29 mouse cellular contexts compared by ENCODE assay signal in the genomic region with DNA sequence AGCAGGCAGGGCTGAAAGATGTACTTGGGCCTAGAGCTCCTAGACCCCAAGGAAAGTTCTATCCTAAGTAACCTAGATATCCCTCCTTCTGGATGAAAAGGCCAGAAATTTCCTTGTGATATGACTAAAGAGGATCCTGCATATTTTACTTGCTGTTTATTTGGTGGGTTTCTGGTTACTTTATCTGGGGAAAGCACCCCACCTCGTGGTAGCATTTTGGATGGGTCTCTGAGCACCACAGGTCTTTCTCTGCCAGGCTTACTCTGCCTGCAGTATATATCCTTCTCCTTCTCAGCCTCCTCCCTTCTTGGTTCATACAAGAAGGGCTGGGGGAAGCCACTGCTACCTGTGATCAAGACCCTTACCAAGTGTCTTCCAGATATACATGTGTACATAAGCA. TPM values are rescaled to one million over a fixed set of nuclear protein-coding genes. Genes with fewer than 3 reads are reported as not detected.
A peak's percentile ranks its signal among the peaks of the same experiment; 100 is the strongest.
DNase-seq lines count a peak whose midpoint lies in the region; ATAC-seq and TF ChIP-seq lines count a peak whose summit lies in the region.
"Had no signal": no experiment of that assay in that cellular context is flagged by ENCODE, and none has a peak within 500 bp of the region (broad histone marks: within the 10 kb centered on the region; RNA-seq: fewer than 3 reads in every experiment).

No protein-coding gene starts in this region.

- no peak overlapping the region for H3K27ac ChIP-seq in gastrocnemius, adult 2 months
- no peak overlapping the region for H3K27ac ChIP-seq in liver, postnatal 0 days (ENCODE audit: low read depth)
- H3K27ac ChIP-seq in liver, embryonic 12.5 days, result no peak overlapping the region
- no peak overlapping the region for H3K27ac ChIP-seq in MEL (ENCODE audit: control insufficient read depth, low read depth, low read length)
- H3K27ac ChIP-seq: heart, embryonic 15.5 days; limb, embryonic 13.5 days; liver, embryonic 14.5 days; midbrain, embryonic 12.5 days; neural tube, embryonic 15.5 days; stomach, embryonic 15.5 days had no signal

- no peak for DNase-seq in gastrocnemius, adult 2 months
- no peak for DNase-seq in gastrocnemius, postnatal 36 days
- DNase-seq in liver, postnatal 0 days, result no peak
- DNase-seq in 3T3-L1 (ENCODE audit: low read depth, low spot score) (peak; percentile 3), MEL (ENCODE audit: low read depth, low spot score) (peak; percentile 3)
- DNase-seq in urinary bladder, postnatal 10 days (ENCODE audit: low spot score), result no peak
- DNase-seq: adrenal gland, postnatal 25 days; cerebellum, adult 2 months; gastrocnemius, postnatal 25 days; heart, postnatal 4 days; kidney, adult 11 months; lung, postnatal 10 days; right cerebral cortex, postnatal 25 days had no signal

- no peaks in the 10 kb centered on the region for H3K9me3 ChIP-seq in liver, postnatal 0 days (ENCODE audit: low read length)
- no peaks in the 10 kb centered on the region for H3K9me3 ChIP-seq in liver, embryonic 12.5 days (replicated peaks)
- H3K9me3 ChIP-seq in MEL (replicated peaks; ENCODE audit: insufficient read depth, low read length), result no peaks in the 10 kb centered on the region
- H3K9me3 ChIP-seq: G1E; heart, embryonic 15.5 days; limb, embryonic 13.5 days; midbrain, embryonic 12.5 days; neural tube, embryonic 15.5 days; stomach, embryonic 15.5 days had no signal

- H3K4me3 ChIP-seq in gastrocnemius, adult 2 months, result no peak overlapping the region
- H3K4me3 ChIP-seq in liver, postnatal 0 days (ENCODE audit: low read depth, low read length), result no peak overlapping the region
- no peak overlapping the region for H3K4me3 ChIP-seq in liver, embryonic 12.5 days
- H3K4me3 ChIP-seq in MEL (ENCODE audit: control insufficient read depth in 1 of 2, insufficient read depth in 1 of 2, low read depth in 2 of 2, low read length in 2 of 2), result no peak overlapping the region
- H3K4me3 ChIP-seq: erythroblast, embryonic 14.5 days; heart, embryonic 15.5 days; limb, embryonic 13.5 days; midbrain, embryonic 12.5 days; neural tube, embryonic 15.5 days; stomach, embryonic 15.5 days had no signal

- no peak for TF ChIP-seq EP300 in liver, postnatal 0 days (IDR thresholded peaks at IDR 0.05; ENCODE audit: low read depth)
- no peak for TF ChIP-seq EP300 in MEL (IDR thresholded peaks at IDR 0.05; ENCODE audit: low read depth in 1 of 2, low read length in 2 of 2)

- no peak overlapping the region for H3K9ac ChIP-seq in liver, postnatal 0 days (replicated peaks)
- H3K9ac ChIP-seq in liver, embryonic 12.5 days, result no peak overlapping the region
- H3K9ac ChIP-seq in MEL (ENCODE audit: control insufficient read depth, low read depth, low read length, poor library complexity, severe bottlenecking), result no peak overlapping the region
- H3K9ac ChIP-seq: heart, embryonic 15.5 days; limb, embryonic 13.5 days; liver, embryonic 14.5 days; midbrain, embryonic 12.5 days; neural tube, embryonic 15.5 days; stomach, embryonic 15.5 days had no signal

- no peaks in the 10 kb centered on the region for H3K36me3 ChIP-seq in liver, postnatal 0 days (replicated peaks; ENCODE audit: insufficient read depth, low read length)
- no peaks in the 10 kb centered on the region for H3K36me3 ChIP-seq in liver, embryonic 12.5 days
- no peaks in the 10 kb centered on the region for H3K36me3 ChIP-seq in MEL (ENCODE audit: control insufficient read depth in 1 of 2, insufficient read depth in 2 of 2, low read length in 2 of 2)
- H3K36me3 ChIP-seq: G1E; heart, embryonic 15.5 days; limb, embryonic 13.5 days; midbrain, embryonic 12.5 days; neural tube, embryonic 15.5 days; stomach, embryonic 15.5 days had no signal

- no peak overlapping the region for H3K4me2 ChIP-seq in liver, postnatal 0 days (ENCODE audit: low read depth, low read length)
- no peak overlapping the region for H3K4me2 ChIP-seq in liver, embryonic 12.5 days
- H3K4me2 ChIP-seq: heart, embryonic 15.5 days; limb, embryonic 13.5 days; midbrain, embryonic 12.5 days; neural tube, embryonic 15.5 days; stomach, embryonic 15.5 days had no signal

- TF ChIP-seq RAD21 in MEL (IDR thresholded peaks at IDR 0.05; ENCODE audit: low read depth, low read length), result peak; percentile 21

- 15% methylated on average over 1 of the region's 1 CpGs for WGBS in liver, postnatal 0 days (ENCODE audit: insufficient replicate concordance)
- 21% methylated on average over 1 of the region's 1 CpGs for WGBS in liver, embryonic 12.5 days (ENCODE audit: insufficient replicate concordance)

- TF ChIP-seq CTCF in gastrocnemius, adult 2 months (IDR thresholded peaks at IDR 0.05), result peak; percentile 13; the same call in 1 of the 2 replicates
- 0 out of 2 replicates have a peak, but pooled peaks have one; percentile 1 for TF ChIP-seq CTCF in liver, postnatal 0 days (IDR thresholded peaks at IDR 0.05; ENCODE audit: low read depth)
- peak in 1 of 3 experiments; percentile 21; a peak in 2 of 6 replicates for TF ChIP-seq CTCF in MEL (IDR thresholded peaks at IDR 0.05 in 2 of 3, conservative IDR thresholded peaks at IDR 0.05 in 1 of 3; ENCODE audit: control insufficient read depth in 1 of 3, insufficient read depth in 1 of 3, low read depth in 2 of 3, low read length in 3 of 3, poor library complexity in 1 of 3, severe bottlenecking in 1 of 3)

- peaks cover 7% of the 10 kb centered on the region; the same call in 1 of the 2 replicates for H3K27me3 ChIP-seq in liver, postnatal 0 days (ENCODE audit: insufficient read depth, low read length)
- H3K27me3 ChIP-seq in liver, embryonic 12.5 days (replicated peaks), result peaks cover 29% of the 10 kb centered on the region
- H3K27me3 ChIP-seq in MEL (ENCODE audit: control insufficient read depth in 1 of 2, insufficient read depth in 2 of 2, low read length in 2 of 2), result no peaks in the 10 kb centered on the region; a peak in 1 of 4 replicates
- H3K27me3 ChIP-seq: neural tube, embryonic 15.5 days; stomach, embryonic 15.5 days had no signal

- no peaks in the 10 kb centered on the region for H3K4me1 ChIP-seq in liver, postnatal 0 days (ENCODE audit: insufficient read depth)
- H3K4me1 ChIP-seq in liver, embryonic 12.5 days, result no peaks in the 10 kb centered on the region
- H3K4me1 ChIP-seq in MEL (ENCODE audit: control insufficient read depth in 1 of 2, insufficient read depth in 2 of 2, low read length in 2 of 2), result no peaks in the 10 kb centered on the region
- H3K4me1 ChIP-seq: heart, embryonic 15.5 days; limb, embryonic 13.5 days; midbrain, embryonic 12.5 days; neural tube, embryonic 15.5 days; stomach, embryonic 15.5 days had no signal

- TF ChIP-seq POLR2A in MEL (IDR thresholded peaks at IDR 0.05; ENCODE audit: control insufficient read depth in 1 of 2, insufficient read depth in 1 of 2, low read depth in 1 of 2, low read length in 2 of 2, poor library complexity in 1 of 2), result no peak

- intact Hi-C loops in gastrocnemius, adult 2 months (cut with DNase I), result no loop called here
- intact Hi-C loops in gastrocnemius, postnatal 36 days (cut with DNase I), result no loop called here

- ATAC-seq in liver, postnatal 0 days, result no peak
- ATAC-seq in liver, embryonic 12.5 days, result no peak
- no peak for ATAC-seq in erythroblast, adult 5-6 weeks (replicated peaks; ENCODE audit: low FRiP score, poor library complexity, severe bottlenecking)
- ATAC-seq: hindbrain, embryonic 16.5 days had no signal

- no peaks in the 10 kb centered on the region for H3K79me2 ChIP-seq in MEL (ENCODE audit: control insufficient read depth, insufficient read depth, low read length, poor library complexity)

RNA-seq across cellular contexts. Expression of a gene that starts 1.9 kb away (rescaled TPM):
- under 1 TPM in 1 of 2 experiments, not detected in 1; 0.03 TPM for total RNA-seq in gastrocnemius, adult 2 months (2021)
- total RNA-seq in gastrocnemius, postnatal 36 days (2021), result under 1 TPM in 1 of 2 experiments, not detected in 1; 0.15 TPM
- polyA plus RNA-seq in liver, postnatal 0 days (2015; fragmentation: Nextera tagmentation; extraction: Ambion mirVana), result not detected in 2 replicates
- not detected in 2 replicates for polyA plus RNA-seq in liver, embryonic 12.5 days (2016; fragmentation: Nextera tagmentation; extraction: Ambion mirVana)
- not detected in 2 replicates for total RNA-seq in MEL (2012; rRNA removed)
- not detected for polyA plus RNA-seq in MEL (2012; ENCODE audit: insufficient read depth in 1 of 2, insufficient read length in 2 of 2, low read depth in 1 of 2, low replicate concordance in 2 of 2, missing spikeins in 1 of 2)
- total RNA-seq in erythroblast, adult 5-6 weeks (2015; ENCODE audit: low replicate concordance), result not detected in 2 replicates
- total RNA-seq in erythroblast, adult 5-6 weeks (2017; ENCODE audit: low replicate concordance), result not detected in 2 replicates
- total RNA-seq: G1E; heart, adult 8-10 months; heart, postnatal 4 days; megakaryocyte progenitor cell, adult 5-6 weeks had no signal
- polyA plus RNA-seq: erythroblast, embryonic 14.5 days; G1E; heart, embryonic 15.5 days; kidney, embryonic 16.5 days had no signal

RNA-seq across cellular contexts. Expression of a gene that starts 14.2 kb away (rescaled TPM):
- total RNA-seq in gastrocnemius, adult 2 months (2021), result not detected
- not detected for total RNA-seq in gastrocnemius, postnatal 36 days (2021)
- not detected in 2 replicates for polyA plus RNA-seq in liver, postnatal 0 days (2015; fragmentation: Nextera tagmentation; extraction: Ambion mirVana)
- polyA plus RNA-seq in liver, embryonic 12.5 days (2016; fragmentation: Nextera tagmentation; extraction: Ambion mirVana), result not detected in 2 replicates
- 0.04 TPM in 1 of 2 replicates, not detected in the other for total RNA-seq in MEL (2012; rRNA removed)
- not detected for polyA plus RNA-seq in MEL (2012; ENCODE audit: insufficient read depth in 1 of 2, insufficient read length in 2 of 2, low read depth in 1 of 2, low replicate concordance in 2 of 2, missing spikeins in 1 of 2)
- total RNA-seq in erythroblast, adult 5-6 weeks (2015; ENCODE audit: low replicate concordance), result not detected in 2 replicates
- total RNA-seq in erythroblast, adult 5-6 weeks (2017; ENCODE audit: low replicate concordance), result not detected in 2 replicates
- total RNA-seq: adrenal gland, postnatal 25 days; G1E; gastrocnemius, postnatal 25 days; heart, adult 8-10 months; heart, postnatal 4 days; layer of hippocampus, adult 8-10 months; megakaryocyte progenitor cell, adult 5-6 weeks had no signal
- polyA plus RNA-seq: embryonic facial prominence, embryonic 11.5 days; erythroblast, embryonic 14.5 days; G1E; heart, embryonic 15.5 days; kidney, embryonic 16.5 days; limb, embryonic 13.5 days; liver, embryonic 14.5 days; midbrain, embryonic 12.5 days; neural tube, embryonic 15.5 days; stomach, embryonic 15.5 days had no signal

RNA-seq across cellular contexts. Expression of a gene that starts 22.4 kb away (rescaled TPM):
- not detected for total RNA-seq in gastrocnemius, adult 2 months (2021)
- total RNA-seq in gastrocnemius, postnatal 36 days (2021), result not detected
- polyA plus RNA-seq in liver, postnatal 0 days (2015; fragmentation: Nextera tagmentation; extraction: Ambion mirVana), result not detected in 2 replicates
- not detected in 2 replicates for polyA plus RNA-seq in liver, embryonic 12.5 days (2016; fragmentation: Nextera tagmentation; extraction: Ambion mirVana)
- not detected in 2 replicates for total RNA-seq in MEL (2012; rRNA removed)
- not detected for polyA plus RNA-seq in MEL (2012; ENCODE audit: insufficient read depth in 1 of 2, insufficient read length in 2 of 2, low read depth in 1 of 2, low replicate concordance in 2 of 2, missing spikeins in 1 of 2)
- not detected in 2 replicates for total RNA-seq in erythroblast, adult 5-6 weeks (2015; ENCODE audit: low replicate concordance)
- not detected in 2 replicates for total RNA-seq in erythroblast, adult 5-6 weeks (2017; ENCODE audit: low replicate concordance)
- total RNA-seq: adrenal gland, postnatal 25 days; G1E; gastrocnemius, postnatal 25 days; heart, adult 8-10 months; heart, postnatal 4 days; layer of hippocampus, adult 8-10 months; megakaryocyte progenitor cell, adult 5-6 weeks had no signal
- polyA plus RNA-seq: cerebellum, adult 2 months; embryonic facial prominence, embryonic 11.5 days; erythroblast, embryonic 14.5 days; G1E; heart, embryonic 15.5 days; hindbrain, embryonic 16.5 days; kidney, embryonic 16.5 days; limb, embryonic 13.5 days; liver, embryonic 14.5 days; midbrain, embryonic 12.5 days; neural tube, embryonic 15.5 days had no signal

RNA-seq across cellular contexts. Expression of a gene that starts 46.1 kb away (rescaled TPM):
- 10 to 100 TPM in 1 of 2 experiments, 1 to 10 TPM in 1; 9.3 to 10.7 TPM for total RNA-seq in gastrocnemius, adult 2 months (2021)
- total RNA-seq in gastrocnemius, postnatal 36 days (2021), result 10 to 100 TPM; 11.0 to 13.7 TPM
- 22.1 and 25.3 TPM in 2 replicates for polyA plus RNA-seq in liver, postnatal 0 days (2015; fragmentation: Nextera tagmentation; extraction: Ambion mirVana)
- polyA plus RNA-seq in liver, embryonic 12.5 days (2016; fragmentation: Nextera tagmentation; extraction: Ambion mirVana), result 48.4 and 51.3 TPM in 2 replicates
- total RNA-seq in MEL (2012; rRNA removed), result 19.7 and 24.0 TPM in 2 replicates
- 10 to 100 TPM in 1 of 2 experiments, not detected in 1; 27.9 TPM for polyA plus RNA-seq in MEL (2012; ENCODE audit: insufficient read depth in 1 of 2, insufficient read length in 2 of 2, low read depth in 1 of 2, low replicate concordance in 2 of 2, missing spikeins in 1 of 2)
- total RNA-seq in erythroblast, adult 5-6 weeks (2015; ENCODE audit: low replicate concordance), result 1.2 and 13.0 TPM in 2 replicates
- total RNA-seq in erythroblast, adult 5-6 weeks (2017; ENCODE audit: low replicate concordance), result 5.4 and 13.7 TPM in 2 replicates

Comparison
In these comparisons a context has a peak if more than half of its experiments do, and no peak if none do; other contexts are left out.
1. DNase-seq: peak in 3T3-L1 (single experiment) and MEL (single experiment); none in gastrocnemius, adult 2 months (single experiment), gastrocnemius, postnatal 36 days (0 of 2), liver, postnatal 0 days (single experiment) and urinary bladder, postnatal 10 days (single experiment).